Mouse (Mus musculus): Measurements from ENCODE around the gene Peg12. TPM values are rescaled to one million over a fixed set of nuclear protein-coding genes. Genes with fewer than 3 reads are reported as not detected.

Gene Peg12
- polyA plus RNA-seq (2012; rRNA removed): 0.17 and 0.47 TPM in 2 replicates

GRCm38 (mm10) chr7:62463878-62464755, at the start of gene Peg12:
Gene Peg12 (minus strand): TSS chr7:62464510.
- no peaks in the 10 kb centered on the region for H3K36me3 ChIP-seq (ENCODE audit: control insufficient read depth, insufficient read depth, low read length)
- no peaks in the 10 kb centered on the region for H3K27me3 ChIP-seq (ENCODE audit: control insufficient read depth, insufficient read depth, low read length)
- H3K27ac ChIP-seq (ENCODE audit: insufficient read depth, low read depth, low read length): no peak within 1 kb of the TSS
- no peak for TF ChIP-seq POLR2A (IDR thresholded peaks at IDR 0.05; ENCODE audit: low read depth, low read length)
- TF ChIP-seq CTCF (IDR thresholded peaks at IDR 0.05; ENCODE audit: extremely low read depth, insufficient read length, insufficient replicate concordance, low read depth, low read length): no peak
- H3K4me1 ChIP-seq (ENCODE audit: control insufficient read depth, insufficient read depth, insufficient read length, low read length): no peaks in the 10 kb centered on the region
- WGBS: 21% methylated on average over 82 of the region's 82 CpGs
- H3K4me3 ChIP-seq (ENCODE audit: low read depth, low read length): peak within 1 kb of the TSS; percentile 56

GRCm38 (mm10) chr7:62486139-62486538, 21.8 kb upstream of the Peg12 start:
- Histone ChIP-seq H3K27me3 (ENCODE audit: control insufficient read depth, insufficient read depth, low read length) (no peaks in the 10 kb centered on the region), H3K27ac (ENCODE audit: insufficient read depth, low read depth, low read length) (no peak overlapping the region), H3K36me3 (ENCODE audit: control insufficient read depth, insufficient read depth, low read length) (no peaks in the 10 kb centered on the region), H3K4me3 (ENCODE audit: low read depth, low read length) (no peak overlapping the region), H3K4me1 (ENCODE audit: control insufficient read depth, insufficient read depth, insufficient read length, low read length) (no peaks in the 10 kb centered on the region)
- TF ChIP-seq CTCF (IDR thresholded peaks at IDR 0.05; ENCODE audit: extremely low read depth, insufficient read length, insufficient replicate concordance, low read depth, low read length): no peak
- no peak for TF ChIP-seq POLR2A (IDR thresholded peaks at IDR 0.05; ENCODE audit: low read depth, low read length)
- 24% methylated on average over 2 of the region's 2 CpGs for WGBS

GRCm38 (mm10) chr7:62463007-62463877, 1.1 kb downstream of the Peg12 start:
- peak overlapping the region; percentile 56 for H3K4me3 ChIP-seq (ENCODE audit: low read depth, low read length)
- 35% methylated on average over 55 of the region's 55 CpGs for WGBS
- no peaks in the 10 kb centered on the region for H3K36me3 ChIP-seq (ENCODE audit: control insufficient read depth, insufficient read depth, low read length)
- no peak overlapping the region for H3K27ac ChIP-seq (ENCODE audit: insufficient read depth, low read depth, low read length)
- no peaks in the 10 kb centered on the region for H3K4me1 ChIP-seq (ENCODE audit: control insufficient read depth, insufficient read depth, insufficient read length, low read length)
- no peaks in the 10 kb centered on the region for H3K27me3 ChIP-seq (ENCODE audit: control insufficient read depth, insufficient read depth, low read length)
- no peak for TF ChIP-seq CTCF (IDR thresholded peaks at IDR 0.05; ENCODE audit: extremely low read depth, insufficient read length, insufficient replicate concordance, low read depth, low read length)

- no peak overlapping the region for H3K27ac ChIP-seq (ENCODE audit: insufficient read depth, low read depth, low read length)
- WGBS: 38% methylated on average over 13 of the region's 13 CpGs
- no peak for TF ChIP-seq POLR2A (IDR thresholded peaks at IDR 0.05; ENCODE audit: low read depth, low read length)
- TF ChIP-seq CTCF (IDR thresholded peaks at IDR 0.05; ENCODE audit: extremely low read depth, insufficient read length, insufficient replicate concordance, low read depth, low read length): no peak
- no peak overlapping the region for H3K4me3 ChIP-seq (ENCODE audit: low read depth, low read length)
- H3K4me1 ChIP-seq (ENCODE audit: control insufficient read depth, insufficient read depth, insufficient read length, low read length): no peaks in the 10 kb centered on the region
- no peaks in the 10 kb centered on the region for H3K27me3 ChIP-seq (ENCODE audit: control insufficient read depth, insufficient read depth, low read length)
- H3K36me3 ChIP-seq (ENCODE audit: control insufficient read depth, insufficient read depth, low read length): no peaks in the 10 kb centered on the region
Measured at GRCm38 (mm10) chr7:62462229-62463006, 1.9 kb downstream of the Peg12 start.

GRCm38 (mm10) chr7:62452353-62452752, 12.0 kb downstream of the Peg12 start:
- 31% methylated on average over 2 of the region's 2 CpGs for WGBS
- H3K36me3 ChIP-seq (ENCODE audit: control insufficient read depth, insufficient read depth, low read length): no peaks in the 10 kb centered on the region
- TF ChIP-seq POLR2A (IDR thresholded peaks at IDR 0.05; ENCODE audit: low read depth, low read length): no peak
- TF ChIP-seq CTCF (IDR thresholded peaks at IDR 0.05; ENCODE audit: extremely low read depth, insufficient read length, insufficient replicate concordance, low read depth, low read length): no peak
- H3K4me3 ChIP-seq (ENCODE audit: low read depth, low read length): no peak overlapping the region
- H3K27me3 ChIP-seq (ENCODE audit: control insufficient read depth, insufficient read depth, low read length): no peaks in the 10 kb centered on the region
- H3K27ac ChIP-seq (ENCODE audit: insufficient read depth, low read depth, low read length): no peak overlapping the region
- no peaks in the 10 kb centered on the region for H3K4me1 ChIP-seq (ENCODE audit: control insufficient read depth, insufficient read depth, insufficient read length, low read length)

GRCm38 (mm10) chr7:62445431-62446165, 18.7 kb downstream of the Peg12 start:
- TF ChIP-seq POLR2A (IDR thresholded peaks at IDR 0.05; ENCODE audit: low read depth, low read length) (no peak), CTCF (IDR thresholded peaks at IDR 0.05; ENCODE audit: extremely low read depth, insufficient read length, insufficient replicate concordance, low read depth, low read length) (no peak)
- no peak overlapping the region for H3K4me3 ChIP-seq (ENCODE audit: low read depth, low read length)

More at GRCm38 (mm10) chr7:62445431-62446165, 18.7 kb downstream of the Peg12 start:
- no peaks in the 10 kb centered on the region for H3K4me1 ChIP-seq (ENCODE audit: control insufficient read depth, insufficient read depth, insufficient read length, low read length)
- H3K27me3 ChIP-seq (ENCODE audit: control insufficient read depth, insufficient read depth, low read length): no peaks in the 10 kb centered on the region
- H3K36me3 ChIP-seq (ENCODE audit: control insufficient read depth, insufficient read depth, low read length): no peaks in the 10 kb centered on the region
- no peak overlapping the region for H3K27ac ChIP-seq (ENCODE audit: insufficient read depth, low read depth, low read length)
